Mouse (Mus musculus): ENCODE results near the gene Rnaseh2a. TPM values are rescaled to one million over a fixed set of nuclear protein-coding genes. Genes with fewer than 3 reads are reported as not detected.

Gene Rnaseh2a
- polyA plus RNA-seq, 1 experiment from 2014 or later = 67.1 TPM

- H3K9ac ChIP-seq (replicated peaks) = peak overlapping the region; percentile 82
- H3K4me2 ChIP-seq (ENCODE audit: low read depth, low read length) = peak overlapping the region; percentile 97
- H3K9me3 ChIP-seq (ENCODE audit: low read length) = no peaks in the 10 kb centered on the region
- peak; percentile 62 for ATAC-seq
- H3K27me3 ChIP-seq (ENCODE audit: insufficient read depth, low read length) = no peaks in the 10 kb centered on the region
- peak overlapping the region; percentile 63 for H3K4me3 ChIP-seq (ENCODE audit: low read depth, low read length)
- DNase-seq = peak; percentile 85
- no peak for TF ChIP-seq CTCF (IDR thresholded peaks at IDR 0.05; ENCODE audit: low read depth)
- TF ChIP-seq EP300 (IDR thresholded peaks at IDR 0.05; ENCODE audit: low read depth) = no peak
- H3K4me1 ChIP-seq (ENCODE audit: insufficient read depth) = peaks cover 27% of the 10 kb centered on the region
- H3K27ac ChIP-seq (ENCODE audit: low read depth) = peak overlapping the region; percentile 96
- WGBS (ENCODE audit: insufficient replicate concordance) = 4% methylated on average over 15 of the region's 15 CpGs
- no peaks in the 10 kb centered on the region for H3K36me3 ChIP-seq (replicated peaks; ENCODE audit: insufficient read depth, low read length)
Measured at GRCm38 (mm10) chr8:84990836-84991235, 21.3 kb upstream of the Rnaseh2a start.

- under 1% methylated on average over 25 of the region's 28 CpGs for WGBS (ENCODE audit: insufficient replicate concordance)
- peak; percentile 100 for TF ChIP-seq CTCF (IDR thresholded peaks at IDR 0.05; ENCODE audit: low read depth)
- no peak; the same call in 1 of the 2 replicates for TF ChIP-seq EP300 (IDR thresholded peaks at IDR 0.05; ENCODE audit: low read depth)
- H3K4me3 ChIP-seq (ENCODE audit: low read depth, low read length) = peak within 1 kb of the TSS; percentile 63
- H3K9me3 ChIP-seq (ENCODE audit: low read length) = no peaks in the 10 kb centered on the region
- peak within 1 kb of the TSS; percentile 82 for H3K9ac ChIP-seq (replicated peaks)
- H3K4me2 ChIP-seq (ENCODE audit: low read depth, low read length) = peak within 1 kb of the TSS; percentile 97
- ATAC-seq (peak; percentile 85), DNase-seq (peak; percentile 99)
- H3K27ac ChIP-seq (ENCODE audit: low read depth) = peak within 1 kb of the TSS; percentile 96
- peaks cover 32% of the 10 kb centered on the region for H3K4me1 ChIP-seq (ENCODE audit: insufficient read depth)
- H3K36me3 ChIP-seq (replicated peaks; ENCODE audit: insufficient read depth, low read length) = no peaks in the 10 kb centered on the region
- H3K27me3 ChIP-seq (ENCODE audit: insufficient read depth, low read length) = no peaks in the 10 kb centered on the region
Measured at GRCm38 (mm10) chr8:84990349-84990748, 20.8 kb upstream of the Rnaseh2a start, which contains the start of gene Hook2. Gene Hook2, plus strand, starts transcription at chr8:84990603.

- TF ChIP-seq EP300 (IDR thresholded peaks at IDR 0.05; ENCODE audit: low read depth) (peak; percentile 36; the same call in 1 of the 2 replicates), CTCF (IDR thresholded peaks at IDR 0.05; ENCODE audit: low read depth) (peak; percentile 95)
- DNase-seq (peak; percentile 94), ATAC-seq (peak; percentile 70)
- Histone ChIP-seq H3K27ac (ENCODE audit: low read depth) (peak overlapping the region; percentile 96), H3K27me3 (ENCODE audit: insufficient read depth, low read length) (no peaks in the 10 kb centered on the region), H3K4me3 (ENCODE audit: low read depth, low read length) (peak overlapping the region; percentile 63), H3K9ac (replicated peaks) (peak overlapping the region; percentile 82), H3K9me3 (ENCODE audit: low read length) (no peaks in the 10 kb centered on the region), H3K36me3 (replicated peaks; ENCODE audit: insufficient read depth, low read length) (no peaks in the 10 kb centered on the region), H3K4me1 (ENCODE audit: insufficient read depth) (peaks cover 37% of the 10 kb centered on the region), H3K4me2 (ENCODE audit: low read depth, low read length) (peak overlapping the region; percentile 97)
- 0% methylated on average over 15 of the region's 15 CpGs for WGBS (ENCODE audit: insufficient replicate concordance)
Measured at GRCm38 (mm10) chr8:84989810-84990209, 20.2 kb upstream of the Rnaseh2a start.

- Histone ChIP-seq H3K27ac (ENCODE audit: low read depth) (peak overlapping the region; percentile 96), H3K9ac (replicated peaks) (peak overlapping the region; percentile 82), H3K4me2 (ENCODE audit: low read depth, low read length) (peak overlapping the region; percentile 97), H3K27me3 (ENCODE audit: insufficient read depth, low read length) (no peaks in the 10 kb centered on the region), H3K4me1 (ENCODE audit: insufficient read depth) (peaks cover 42% of the 10 kb centered on the region), H3K9me3 (ENCODE audit: low read length) (no peaks in the 10 kb centered on the region), H3K36me3 (replicated peaks; ENCODE audit: insufficient read depth, low read length) (no peaks in the 10 kb centered on the region), H3K4me3 (ENCODE audit: low read depth, low read length) (peak overlapping the region; percentile 63)
- DNase-seq (peak; percentile 76), ATAC-seq (peak; percentile 16)
- 10% methylated on average over 15 of the region's 15 CpGs for WGBS (ENCODE audit: insufficient replicate concordance)
- no peak for TF ChIP-seq CTCF (IDR thresholded peaks at IDR 0.05; ENCODE audit: low read depth)
- no peak for TF ChIP-seq EP300 (IDR thresholded peaks at IDR 0.05; ENCODE audit: low read depth)
Measured at GRCm38 (mm10) chr8:84989311-84989731, 19.8 kb upstream of the Rnaseh2a start.

- H3K27ac ChIP-seq (ENCODE audit: low read depth) = no peak overlapping the region
- H3K27me3 ChIP-seq (ENCODE audit: insufficient read depth, low read length) = no peaks in the 10 kb centered on the region
- DNase-seq = no peak
- H3K9me3 ChIP-seq (ENCODE audit: low read length) = no peaks in the 10 kb centered on the region
- no peak overlapping the region for H3K4me2 ChIP-seq (ENCODE audit: low read depth, low read length)
- ATAC-seq = no peak
- no peak overlapping the region for H3K9ac ChIP-seq (replicated peaks)
- H3K36me3 ChIP-seq (replicated peaks; ENCODE audit: insufficient read depth, low read length) = no peaks in the 10 kb centered on the region
- no peak for TF ChIP-seq CTCF (IDR thresholded peaks at IDR 0.05; ENCODE audit: low read depth)
- TF ChIP-seq EP300 (IDR thresholded peaks at IDR 0.05; ENCODE audit: low read depth) = no peak
- WGBS (ENCODE audit: insufficient replicate concordance) = 66% methylated on average over 2 of the region's 2 CpGs
- H3K4me1 ChIP-seq (ENCODE audit: insufficient read depth) = peaks cover 54% of the 10 kb centered on the region
- H3K4me3 ChIP-seq (ENCODE audit: low read depth, low read length) = no peak overlapping the region
Measured at GRCm38 (mm10) chr8:84987903-84988302, 18.3 kb upstream of the Rnaseh2a start.

- DNase-seq (no peak), ATAC-seq (no peak)
- WGBS (ENCODE audit: insufficient replicate concordance) = 71% methylated on average over 5 of the region's 5 CpGs
- Histone ChIP-seq H3K4me3 (ENCODE audit: low read depth, low read length) (no peak overlapping the region), H3K4me1 (ENCODE audit: insufficient read depth) (peaks cover 59% of the 10 kb centered on the region), H3K4me2 (ENCODE audit: low read depth, low read length) (no peak overlapping the region), H3K9ac (replicated peaks) (no peak overlapping the region), H3K27ac (ENCODE audit: low read depth) (no peak overlapping the region), H3K9me3 (ENCODE audit: low read length) (no peaks in the 10 kb centered on the region), H3K27me3 (ENCODE audit: insufficient read depth, low read length) (no peaks in the 10 kb centered on the region), H3K36me3 (replicated peaks; ENCODE audit: insufficient read depth, low read length) (no peaks in the 10 kb centered on the region)
- TF ChIP-seq CTCF (IDR thresholded peaks at IDR 0.05; ENCODE audit: low read depth) = no peak
- TF ChIP-seq EP300 (IDR thresholded peaks at IDR 0.05; ENCODE audit: low read depth) = no peak
Measured at GRCm38 (mm10) chr8:84987388-84987787, 17.8 kb upstream of the Rnaseh2a start.

Data from liver, postnatal 0 days (tissue).